Mouse (Mus musculus) embryonic fibroblast, embryonic 13.5 days (primary cell): ENCODE measurements around the gene Ppp1r36.

Experiments
- CTCF ChIP-seq: IDR thresholded peaks from 2 replicates; pipeline ENCODE4 v1.5.1; 2011; ENCODE audit warnings: mild to moderate bottlenecking, control low read depth, low read length, moderate library complexity, borderline replicate concordance; ENCODE audit not compliant: insufficient read depth
- POLR2A ChIP-seq: IDR thresholded peaks from 2 replicates; pipeline ENCODE4 v1.6.1; 2011; ENCODE audit warnings: low read depth, mild to moderate bottlenecking, control low read depth, low read length, moderate library complexity

GRCm38 (mm10) chr12:76482446-76482845 lies 65.1 kb downstream of the Ppp1r36 start:
- TF ChIP-seq CTCF, result no peak
- TF ChIP-seq POLR2A, result no peak
